Mouse (Mus musculus): Measurements from ENCODE around the gene Gm10181. TPM values are rescaled to one million over a fixed set of nuclear protein-coding genes. Genes with fewer than 3 reads are reported as not detected.
"Not testable (repeated sequence)": the region's sequence is repeated elsewhere in the genome, so short reads cannot be mapped to it uniquely, and the experiment has no call there.

The Gm10181 gene
- polyA plus RNA-seq, 1 experiment: not detected

GRCm38 (mm10) chr9:25072666-25073065 is 16.6 kb upstream of the Gm10181 start:
- H3K27me3 ChIP-seq (ENCODE audit: control insufficient read depth): no peaks in the 10 kb centered on the region
- no peaks in the 10 kb centered on the region for H3K36me3 ChIP-seq (ENCODE audit: control insufficient read depth)
- no peak overlapping the region for H3K4me3 ChIP-seq (replicated peaks)
- H3K9me3 ChIP-seq (ENCODE audit: control insufficient read depth, low read length): no peaks in the 10 kb centered on the region
- TF ChIP-seq TAL1 (IDR thresholded peaks at IDR 0.05; ENCODE audit: low read length) (no peak), GATA1 (IDR thresholded peaks at IDR 0.05; ENCODE audit: low read length) (no peak)
- H3K4me1 ChIP-seq (ENCODE audit: control insufficient read depth): no peaks in the 10 kb centered on the region

DNA sequence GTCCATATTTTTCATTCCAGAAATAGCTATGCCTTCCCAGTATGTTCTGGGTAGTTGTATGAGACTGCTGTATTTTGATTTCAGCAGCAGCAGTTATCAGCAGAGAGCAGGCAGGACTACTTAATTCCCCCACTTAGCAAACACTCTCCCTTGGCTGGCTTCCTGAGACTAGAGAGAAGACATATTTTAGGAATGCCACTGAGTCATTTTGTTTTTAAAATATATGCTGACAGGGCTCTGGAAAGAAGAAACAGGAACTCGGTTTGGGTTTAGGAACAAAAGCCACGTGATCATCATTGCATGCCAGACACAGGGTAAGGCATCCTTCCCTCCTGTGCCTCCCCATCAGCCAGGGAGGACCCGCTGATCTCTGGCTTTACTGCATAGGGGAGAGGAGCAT is 13.2 kb upstream of the Gm10181 start:
- Histone ChIP-seq H3K4me1 (ENCODE audit: control insufficient read depth) (no peaks in the 10 kb centered on the region), H3K9me3 (ENCODE audit: control insufficient read depth, low read length) (no peaks in the 10 kb centered on the region), H3K27me3 (ENCODE audit: control insufficient read depth) (no peaks in the 10 kb centered on the region), H3K4me3 (replicated peaks) (no peak overlapping the region), H3K36me3 (ENCODE audit: control insufficient read depth) (no peaks in the 10 kb centered on the region)
- TF ChIP-seq TAL1 (IDR thresholded peaks at IDR 0.05; ENCODE audit: low read length) (no peak), GATA1 (IDR thresholded peaks at IDR 0.05; ENCODE audit: low read length) (no peak)

- H3K4me1 ChIP-seq (ENCODE audit: control insufficient read depth): no peaks in the 10 kb centered on the region
- H3K9me3 ChIP-seq (ENCODE audit: control insufficient read depth, low read length): no peaks in the 10 kb centered on the region
- no peak overlapping the region for H3K4me3 ChIP-seq (replicated peaks)
- no peaks in the 10 kb centered on the region for H3K27me3 ChIP-seq (ENCODE audit: control insufficient read depth)
- TF ChIP-seq GATA1 (IDR thresholded peaks at IDR 0.05; ENCODE audit: low read length): no peak
- no peak for TF ChIP-seq TAL1 (IDR thresholded peaks at IDR 0.05; ENCODE audit: low read length)
- H3K36me3 ChIP-seq (ENCODE audit: control insufficient read depth): no peaks in the 10 kb centered on the region
These were observed 12.7 kb upstream of the Gm10181 start for GRCm38 (mm10) chr9:25076505-25076904.

DNA sequence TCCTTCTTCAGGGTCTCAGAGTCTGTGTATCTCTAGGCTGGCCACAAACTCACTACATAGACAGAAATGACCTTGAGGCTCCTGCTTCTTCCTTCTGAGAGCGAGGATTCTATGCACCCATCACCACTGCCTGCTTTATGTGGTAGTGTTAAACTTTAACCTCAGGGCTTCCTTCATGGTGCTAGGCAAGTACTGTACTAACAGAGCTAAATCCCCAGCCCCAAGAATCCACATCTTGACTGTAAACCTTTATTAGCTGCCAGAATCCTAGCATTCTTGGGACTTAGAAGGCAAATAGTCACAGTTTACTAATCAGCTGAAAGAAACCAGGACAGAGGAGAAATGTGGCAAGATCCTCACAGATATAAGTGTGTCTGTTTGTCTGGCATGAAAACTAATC is 1.6 kb downstream of the Gm10181 start:
- H3K27me3 ChIP-seq (ENCODE audit: control insufficient read depth): no peaks in the 10 kb centered on the region
- TF ChIP-seq TAL1 (IDR thresholded peaks at IDR 0.05; ENCODE audit: low read length) (no peak), GATA1 (IDR thresholded peaks at IDR 0.05; ENCODE audit: low read length) (no peak)

GRCm38 (mm10) chr9:25102881-25103280 is 13.7 kb downstream of the Gm10181 start:
- Histone ChIP-seq H3K27me3 (ENCODE audit: control insufficient read depth) (no peaks in the 10 kb centered on the region), H3K36me3 (ENCODE audit: control insufficient read depth) (peaks cover 35% of the 10 kb centered on the region), H3K4me1 (ENCODE audit: control insufficient read depth) (no peaks in the 10 kb centered on the region), H3K4me3 (replicated peaks) (no peak overlapping the region), H3K9me3 (ENCODE audit: control insufficient read depth, low read length) (no peaks in the 10 kb centered on the region)
- TF ChIP-seq GATA1 (IDR thresholded peaks at IDR 0.05; ENCODE audit: low read length) (no peak), TAL1 (IDR thresholded peaks at IDR 0.05; ENCODE audit: low read length) (no peak)

More for the DNA sequence above, 1.6 kb downstream of the Gm10181 start:
- Histone ChIP-seq H3K36me3 (ENCODE audit: control insufficient read depth) (no peaks in the 10 kb centered on the region), H3K9me3 (ENCODE audit: control insufficient read depth, low read length) (no peaks in the 10 kb centered on the region), H3K4me3 (replicated peaks) (no peak overlapping the region), H3K4me1 (ENCODE audit: control insufficient read depth) (no peaks in the 10 kb centered on the region)

- no peak overlapping the region for H3K4me3 ChIP-seq (replicated peaks)
- TF ChIP-seq GATA1 (IDR thresholded peaks at IDR 0.05; ENCODE audit: low read length): no peak
- TF ChIP-seq TAL1 (IDR thresholded peaks at IDR 0.05; ENCODE audit: low read length): no peak
- H3K9me3 ChIP-seq (ENCODE audit: control insufficient read depth, low read length): no peaks in the 10 kb centered on the region
- peaks cover 47% of the 10 kb centered on the region for H3K36me3 ChIP-seq (ENCODE audit: control insufficient read depth)
- H3K4me1 ChIP-seq (ENCODE audit: control insufficient read depth): no peaks in the 10 kb centered on the region
- H3K27me3 ChIP-seq (ENCODE audit: control insufficient read depth): no peaks in the 10 kb centered on the region
These were observed 15.4 kb downstream of the Gm10181 start for GRCm38 (mm10) chr9:25104638-25105037.

GRCm38 (mm10) chr9:25123590-25123989 is 34.4 kb downstream of the Gm10181 start:
- not testable (repeated sequence) for H3K9me3 ChIP-seq (ENCODE audit: control insufficient read depth, low read length); H3K27me3 ChIP-seq (ENCODE audit: control insufficient read depth); H3K4me3 ChIP-seq (replicated peaks); H3K4me1 ChIP-seq (ENCODE audit: control insufficient read depth)
- H3K36me3 ChIP-seq (ENCODE audit: control insufficient read depth): peaks cover 42% of the 10 kb centered on the region

GRCm38 (mm10) chr9:25124048-25124447 is 34.8 kb downstream of the Gm10181 start:
- H3K27me3 ChIP-seq (ENCODE audit: control insufficient read depth): no peaks in the 10 kb centered on the region
- H3K36me3 ChIP-seq (ENCODE audit: control insufficient read depth): peaks cover 41% of the 10 kb centered on the region
- H3K4me1 ChIP-seq (ENCODE audit: control insufficient read depth): no peaks in the 10 kb centered on the region; the same call in 1 of the 2 replicates
- H3K9me3 ChIP-seq (ENCODE audit: control insufficient read depth, low read length): no peaks in the 10 kb centered on the region
- TF ChIP-seq TAL1 (IDR thresholded peaks at IDR 0.05; ENCODE audit: low read length) (no peak), GATA1 (IDR thresholded peaks at IDR 0.05; ENCODE audit: low read length) (no peak)
- no peak overlapping the region for H3K4me3 ChIP-seq (replicated peaks)

DNA sequence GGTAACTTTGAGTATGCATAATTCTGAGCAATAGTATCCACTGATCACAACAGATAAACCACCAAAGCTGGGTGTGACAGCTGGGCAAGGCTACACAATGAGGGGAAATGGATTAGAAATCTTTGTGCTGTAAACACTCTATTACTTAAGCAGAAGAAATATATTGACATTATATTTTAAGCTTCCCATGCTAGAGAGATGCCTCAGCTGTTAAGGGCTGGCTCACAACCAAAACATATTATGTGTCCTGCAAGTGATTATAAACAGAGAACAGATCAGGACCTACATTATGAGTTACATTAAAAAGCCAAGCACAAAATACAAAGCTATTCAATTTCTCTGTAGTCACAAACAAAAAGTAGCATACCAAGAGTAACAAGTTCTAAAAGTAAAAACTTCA is 43.0 kb downstream of the Gm10181 start:
- Histone ChIP-seq H3K4me3 (replicated peaks) (no peak overlapping the region), H3K4me1 (ENCODE audit: control insufficient read depth) (peaks cover 5% of the 10 kb centered on the region), H3K9me3 (ENCODE audit: control insufficient read depth, low read length) (no peaks in the 10 kb centered on the region), H3K27me3 (ENCODE audit: control insufficient read depth) (no peaks in the 10 kb centered on the region), H3K36me3 (ENCODE audit: control insufficient read depth) (peaks cover 23% of the 10 kb centered on the region)
- TF ChIP-seq GATA1 (IDR thresholded peaks at IDR 0.05; ENCODE audit: low read length) (no peak), TAL1 (IDR thresholded peaks at IDR 0.05; ENCODE audit: low read length) (no peak)

DNA sequence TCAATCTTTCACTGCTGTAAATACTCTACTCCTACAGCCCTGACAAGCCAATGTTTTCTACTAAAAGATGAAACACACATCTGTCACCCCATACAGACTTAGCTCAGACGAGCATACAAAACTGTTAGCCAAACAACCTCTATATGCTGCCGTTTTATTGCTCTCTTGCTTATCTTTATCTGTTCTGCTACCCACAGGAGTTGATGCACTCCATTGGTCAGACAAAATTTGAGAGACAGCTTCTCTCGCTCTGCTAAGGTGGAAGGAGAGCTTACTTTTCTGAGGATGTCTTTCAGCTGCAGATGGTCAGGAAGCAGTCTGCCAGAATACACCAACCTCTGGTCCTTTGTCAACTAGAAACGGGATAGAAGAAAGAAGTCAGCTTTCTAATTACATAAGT is 43.7 kb downstream of the Gm10181 start:
- TF ChIP-seq TAL1 (IDR thresholded peaks at IDR 0.05; ENCODE audit: low read length) (no peak), GATA1 (IDR thresholded peaks at IDR 0.05; ENCODE audit: low read length) (no peak)
- Histone ChIP-seq H3K36me3 (ENCODE audit: control insufficient read depth) (peaks cover 23% of the 10 kb centered on the region), H3K9me3 (ENCODE audit: control insufficient read depth, low read length) (no peaks in the 10 kb centered on the region), H3K4me1 (ENCODE audit: control insufficient read depth) (peaks cover 5% of the 10 kb centered on the region), H3K4me3 (replicated peaks) (no peak overlapping the region), H3K27me3 (ENCODE audit: control insufficient read depth) (no peaks in the 10 kb centered on the region)

Data from erythroblast, embryonic 14.5 days (primary cell).